Mouse (Mus musculus): ENCODE results near the gene Ube2c. TPM values are rescaled to one million over a fixed set of nuclear protein-coding genes. Genes with fewer than 3 reads are reported as not detected.
A peak's percentile ranks its signal among the peaks of the same experiment; 100 is the strongest.

The Ube2c gene
- polyA plus RNA-seq, 1 experiment from 2014 or later, result 118 TPM

DNA sequence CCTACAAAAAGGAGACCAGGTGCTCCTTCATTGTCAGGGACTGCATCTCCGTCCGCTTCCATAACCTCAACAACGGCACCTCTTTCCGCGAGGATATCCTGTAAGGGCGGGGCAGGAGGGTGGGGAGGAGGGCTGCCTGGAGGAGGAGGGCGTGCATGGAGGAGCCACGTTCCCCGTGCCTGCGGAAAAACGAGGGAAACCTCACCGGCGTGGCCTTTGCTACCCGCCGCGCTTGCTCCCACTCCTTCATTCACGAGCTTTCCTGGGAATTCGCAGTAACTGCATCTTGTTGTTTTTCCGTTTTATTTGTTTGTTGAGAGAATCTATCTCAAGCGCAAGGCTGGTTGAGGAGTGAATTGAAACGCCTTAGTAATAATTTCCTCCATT is 35.6 kb downstream of the Ube2c start:
- Histone ChIP-seq H3K4me1 (replicated peaks; ENCODE audit: control insufficient read depth, insufficient read depth, low read length) (no peaks in the 10 kb centered on the region), H3K27me3 (replicated peaks; ENCODE audit: control insufficient read depth, insufficient read depth, low read length) (no peaks in the 10 kb centered on the region), H3K9me3 (ENCODE audit: control insufficient read depth) (no peaks in the 10 kb centered on the region), H3K27ac (ENCODE audit: low read depth, low read length) (peak overlapping the region; percentile 85), H3K4me3 (ENCODE audit: low read depth, low read length) (peak overlapping the region; percentile 80), H3K9ac (ENCODE audit: low read depth, low read length) (peak overlapping the region; percentile 71), H3K36me3 (ENCODE audit: control insufficient read depth, insufficient read depth) (peaks cover 26% of the 10 kb centered on the region), H3K4me2 (replicated peaks; ENCODE audit: low read depth) (peak overlapping the region; percentile 87)
- WGBS, result under 1% methylated on average over 21 of the region's 21 CpGs
- ATAC-seq, result peak; percentile 63
- TF ChIP-seq CTCF (IDR thresholded peaks at IDR 0.05; ENCODE audit: low read depth), result 0 out of 2 replicates have a peak, but pooled peaks have one; percentile 2

DNA sequence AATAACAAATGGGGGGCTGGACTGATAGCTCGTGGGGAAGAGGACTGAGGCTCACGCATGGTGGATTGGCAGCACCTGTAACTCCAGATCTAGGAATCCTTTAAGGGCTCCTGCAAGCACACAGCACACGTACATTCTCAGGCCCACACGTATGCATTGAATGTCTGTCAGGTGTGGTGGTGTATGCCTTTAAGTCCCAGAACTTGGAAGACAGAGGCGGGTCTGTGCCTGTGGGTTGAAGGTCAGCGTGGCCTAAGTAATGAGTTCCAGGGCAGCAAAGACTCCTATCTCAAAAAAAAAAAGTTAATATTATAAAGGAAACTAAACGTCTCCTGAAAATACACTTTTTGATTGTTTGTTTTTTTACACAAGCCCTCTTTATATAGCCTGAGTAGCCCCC is 36.9 kb downstream of the Ube2c start:
- Histone ChIP-seq H3K9me3 (ENCODE audit: control insufficient read depth) (no peaks in the 10 kb centered on the region), H3K36me3 (ENCODE audit: control insufficient read depth, insufficient read depth) (peaks cover 22% of the 10 kb centered on the region), H3K27me3 (replicated peaks; ENCODE audit: control insufficient read depth, insufficient read depth, low read length) (no peaks in the 10 kb centered on the region), H3K9ac (ENCODE audit: low read depth, low read length) (no peak overlapping the region; the same call in 1 of the 2 replicates), H3K27ac (ENCODE audit: low read depth, low read length) (peak overlapping the region; percentile 50), H3K4me2 (replicated peaks; ENCODE audit: low read depth) (peak overlapping the region; percentile 87), H3K4me3 (ENCODE audit: low read depth, low read length) (0 out of 2 replicates have a peak overlapping the region, but pooled peaks have one; percentile 80), H3K4me1 (replicated peaks; ENCODE audit: control insufficient read depth, insufficient read depth, low read length) (no peaks in the 10 kb centered on the region)
- WGBS, result 33% methylated on average over 7 of the region's 7 CpGs
- no peak for TF ChIP-seq CTCF (IDR thresholded peaks at IDR 0.05; ENCODE audit: low read depth)
- ATAC-seq, result no peak

DNA sequence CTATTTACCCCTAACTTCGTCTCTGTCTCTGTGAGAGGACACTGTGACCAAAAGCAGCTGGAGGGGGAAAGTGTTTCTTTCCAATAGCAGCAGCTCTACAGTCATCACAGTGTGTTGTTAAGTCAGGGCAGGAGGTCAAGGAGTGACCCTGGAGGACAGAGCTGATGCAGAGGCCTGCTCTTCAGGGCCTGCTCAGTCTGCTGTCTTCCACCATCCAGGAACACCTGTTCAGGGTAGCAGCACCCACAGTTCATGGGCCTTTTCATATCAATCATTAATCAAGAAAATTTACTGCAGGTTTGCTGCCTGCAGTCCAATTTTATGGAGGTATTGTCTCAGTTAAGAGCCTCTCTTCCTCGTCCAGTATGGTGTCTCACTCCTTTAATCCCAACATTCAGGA is 43.9 kb downstream of the Ube2c start:
- no peak for TF ChIP-seq CTCF (IDR thresholded peaks at IDR 0.05; ENCODE audit: low read depth)
- H3K4me3 ChIP-seq (ENCODE audit: low read depth, low read length), result no peak overlapping the region
- H3K4me1 ChIP-seq (replicated peaks; ENCODE audit: control insufficient read depth, insufficient read depth, low read length), result no peaks in the 10 kb centered on the region; the same call in 1 of the 2 replicates
- H3K4me2 ChIP-seq (replicated peaks; ENCODE audit: low read depth), result no peak overlapping the region
- H3K27ac ChIP-seq (ENCODE audit: low read depth, low read length), result peak overlapping the region; percentile 8; the same call in 1 of the 2 replicates
- ATAC-seq, result peak; percentile 62
- H3K36me3 ChIP-seq (ENCODE audit: control insufficient read depth, insufficient read depth), result peaks cover 13% of the 10 kb centered on the region; the same call in 1 of the 2 replicates
- no peaks in the 10 kb centered on the region for H3K9me3 ChIP-seq (ENCODE audit: control insufficient read depth)
- H3K9ac ChIP-seq (ENCODE audit: low read depth, low read length), result no peak overlapping the region
- no peaks in the 10 kb centered on the region for H3K27me3 ChIP-seq (replicated peaks; ENCODE audit: control insufficient read depth, insufficient read depth, low read length)
- 34% methylated on average over 2 of the region's 2 CpGs for WGBS

DNA sequence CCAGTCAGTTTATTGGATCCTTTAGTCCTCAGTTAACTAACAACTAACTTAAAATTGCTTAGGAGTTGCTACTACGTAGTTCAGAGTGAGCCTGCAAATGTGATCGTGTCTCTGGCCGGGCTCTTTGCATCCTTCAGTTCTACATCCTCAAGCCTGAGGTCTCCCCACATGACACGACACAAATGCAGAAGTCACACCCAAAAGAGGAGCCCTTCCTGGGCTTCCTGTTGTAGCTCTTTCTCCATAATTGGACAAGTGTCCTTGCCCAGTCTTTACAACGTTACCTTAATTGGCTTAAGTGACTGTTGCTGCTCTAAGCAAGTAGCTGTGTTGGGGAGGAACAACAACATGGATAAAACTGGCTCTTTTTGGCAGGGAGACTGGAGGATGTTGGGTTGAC is 45.6 kb downstream of the Ube2c start:
- H3K9me3 ChIP-seq (ENCODE audit: control insufficient read depth), result no peaks in the 10 kb centered on the region
- H3K4me3 ChIP-seq (ENCODE audit: low read depth, low read length), result no peak overlapping the region
- H3K4me1 ChIP-seq (replicated peaks; ENCODE audit: control insufficient read depth, insufficient read depth, low read length), result no peaks in the 10 kb centered on the region; the same call in 1 of the 2 replicates
- WGBS, result 86% methylated on average over 5 of the region's 5 CpGs
- ATAC-seq, result no peak
- H3K9ac ChIP-seq (ENCODE audit: low read depth, low read length), result no peak overlapping the region
- H3K36me3 ChIP-seq (ENCODE audit: control insufficient read depth, insufficient read depth), result peaks cover 10% of the 10 kb centered on the region
- H3K27me3 ChIP-seq (replicated peaks; ENCODE audit: control insufficient read depth, insufficient read depth, low read length), result no peaks in the 10 kb centered on the region
- no peak overlapping the region for H3K4me2 ChIP-seq (replicated peaks; ENCODE audit: low read depth)
- no peak overlapping the region for H3K27ac ChIP-seq (ENCODE audit: low read depth, low read length)
- no peak for TF ChIP-seq CTCF (IDR thresholded peaks at IDR 0.05; ENCODE audit: low read depth)

- no peak for TF ChIP-seq CTCF (IDR thresholded peaks at IDR 0.05; ENCODE audit: low read depth)
- Histone ChIP-seq H3K4me2 (replicated peaks; ENCODE audit: low read depth) (no peak overlapping the region), H3K27me3 (replicated peaks; ENCODE audit: control insufficient read depth, insufficient read depth, low read length) (no peaks in the 10 kb centered on the region), H3K27ac (ENCODE audit: low read depth, low read length) (no peak overlapping the region), H3K36me3 (ENCODE audit: control insufficient read depth, insufficient read depth) (peaks cover 15% of the 10 kb centered on the region), H3K4me1 (replicated peaks; ENCODE audit: control insufficient read depth, insufficient read depth, low read length) (no peaks in the 10 kb centered on the region; the same call in 1 of the 2 replicates), H3K9me3 (ENCODE audit: control insufficient read depth) (no peaks in the 10 kb centered on the region), H3K9ac (ENCODE audit: low read depth, low read length) (no peak overlapping the region), H3K4me3 (ENCODE audit: low read depth, low read length) (no peak overlapping the region)
- WGBS, result 87% methylated on average over 8 of the region's 8 CpGs
- no peak for ATAC-seq
These were observed 46.1 kb downstream of the Ube2c start for GRCm38 (mm10) chr2:164815821-164816220.

- 76% methylated on average over 6 of the region's 6 CpGs for WGBS
- no peaks in the 10 kb centered on the region for H3K9me3 ChIP-seq (ENCODE audit: control insufficient read depth)
- no peaks in the 10 kb centered on the region; the same call in 1 of the 2 replicates for H3K4me1 ChIP-seq (replicated peaks; ENCODE audit: control insufficient read depth, insufficient read depth, low read length)
- no peak overlapping the region for H3K4me3 ChIP-seq (ENCODE audit: low read depth, low read length)
- H3K36me3 ChIP-seq (ENCODE audit: control insufficient read depth, insufficient read depth), result peaks cover 26% of the 10 kb centered on the region
- no peak overlapping the region for H3K9ac ChIP-seq (ENCODE audit: low read depth, low read length)
- H3K4me2 ChIP-seq (replicated peaks; ENCODE audit: low read depth), result no peak overlapping the region
- H3K27me3 ChIP-seq (replicated peaks; ENCODE audit: control insufficient read depth, insufficient read depth, low read length), result no peaks in the 10 kb centered on the region
- ATAC-seq, result no peak
- TF ChIP-seq CTCF (IDR thresholded peaks at IDR 0.05; ENCODE audit: low read depth), result no peak
- H3K27ac ChIP-seq (ENCODE audit: low read depth, low read length), result no peak overlapping the region
These were observed 47.5 kb downstream of the Ube2c start for GRCm38 (mm10) chr2:164817206-164817605.

DNA sequence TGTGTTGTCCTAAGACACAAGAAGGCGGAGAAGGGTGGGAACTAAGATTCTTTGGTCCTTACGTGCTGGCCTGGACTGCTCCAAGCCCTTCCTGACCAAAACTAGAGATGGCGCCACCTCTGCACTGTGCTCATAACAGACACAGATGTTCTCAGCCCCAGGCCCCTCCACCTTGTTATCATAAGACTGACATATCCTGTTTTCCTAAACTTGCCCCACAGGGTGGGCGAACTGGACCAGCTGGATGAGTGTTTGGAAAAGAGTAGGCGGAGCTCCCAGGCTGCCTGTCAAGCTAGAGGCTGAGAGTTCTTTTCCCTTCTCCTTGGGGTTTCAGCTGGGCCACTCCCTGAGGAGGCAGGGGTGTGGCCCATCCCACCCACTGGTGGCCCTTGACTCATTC is 48.0 kb downstream of the Ube2c start:
- Histone ChIP-seq H3K4me3 (ENCODE audit: low read depth, low read length) (no peak overlapping the region), H3K9ac (ENCODE audit: low read depth, low read length) (no peak overlapping the region), H3K36me3 (ENCODE audit: control insufficient read depth, insufficient read depth) (peaks cover 26% of the 10 kb centered on the region), H3K9me3 (ENCODE audit: control insufficient read depth) (no peaks in the 10 kb centered on the region), H3K27ac (ENCODE audit: low read depth, low read length) (no peak overlapping the region), H3K27me3 (replicated peaks; ENCODE audit: control insufficient read depth, insufficient read depth, low read length) (no peaks in the 10 kb centered on the region), H3K4me2 (replicated peaks; ENCODE audit: low read depth) (no peak overlapping the region), H3K4me1 (replicated peaks; ENCODE audit: control insufficient read depth, insufficient read depth, low read length) (no peaks in the 10 kb centered on the region; the same call in 1 of the 2 replicates)
- WGBS, result 57% methylated on average over 5 of the region's 5 CpGs
- ATAC-seq, result no peak
- TF ChIP-seq CTCF (IDR thresholded peaks at IDR 0.05; ENCODE audit: low read depth), result peak; percentile 39

All from intestine, postnatal 0 days (tissue).